Mouse (Mus musculus) limb, embryonic 14.5 days (tissue): ENCODE data around the gene Steap3. TPM values are rescaled to one million over a fixed set of nuclear protein-coding genes. Genes with fewer than 3 reads are reported as not detected.

Experiments
- ATAC-seq: fragments of 200-750 bp; cut with Nextera tagmentation; 2 replicates; pipeline ENCODE4 v1.8.0; 2017; ENCODE audit warnings: low read depth, moderate number of reproducible peaks, moderate TSS enrichment; ENCODE audit not compliant: low FRiP score
- DNase-seq: peaks from one replicate; pipeline ENCODE4 v3.0.0-alpha.2; 2015; ENCODE audit warnings: low spot score
- H3K27ac ChIP-seq: fragments of 300-500 bp; sonication (generic); replicated peaks from 2 replicates; pipeline ENCODE4 v1.5.1; 2014; ENCODE audit warnings: low read depth, mild to moderate bottlenecking, low read length, moderate library complexity, mixed read lengths
- H3K27me3 ChIP-seq: fragments of 300-500 bp; sonication (generic); 2 replicates; pipeline ENCODE4 v1.6.1; 2014; ENCODE audit warnings: low read length, mixed read lengths; ENCODE audit not compliant: control insufficient read depth, insufficient read depth
- H3K36me3 ChIP-seq: fragments of 300-500 bp; sonication (generic); 2 replicates; pipeline ENCODE4 v1.6.1; 2014; ENCODE audit warnings: mild to moderate bottlenecking, low read length, moderate library complexity, mixed read lengths; ENCODE audit not compliant: control insufficient read depth, insufficient read depth
- H3K4me1 ChIP-seq: fragments of 300-500 bp; sonication (generic); 2 replicates; pipeline ENCODE4 v1.6.1; 2014; ENCODE audit warnings: antibody characterized with exemption, low read length, mixed read lengths; ENCODE audit not compliant: control insufficient read depth, insufficient read depth
- H3K4me2 ChIP-seq: fragments of 300-500 bp; sonication (generic); replicated peaks from 2 replicates; pipeline ENCODE4 v1.6.1; 2014; ENCODE audit warnings: low read depth, mild to moderate bottlenecking, low read length, moderate library complexity; ENCODE audit not compliant: severe bottlenecking
- H3K4me3 ChIP-seq: fragments of 300-500 bp; sonication (generic); replicated peaks from 2 replicates; pipeline ENCODE4 v1.5.1; 2014; ENCODE audit warnings: low read length
- H3K9ac ChIP-seq: fragments of 300-500 bp; sonication (generic); 2 replicates; pipeline ENCODE4 v1.6.1; 2014; ENCODE audit warnings: mild to moderate bottlenecking, low read depth, low read length, moderate library complexity; ENCODE audit not compliant: severe bottlenecking
- H3K9me3 ChIP-seq: fragments of 300-500 bp; sonication (generic); 2 replicates; pipeline ENCODE4 v1.6.1; 2016; ENCODE audit warnings: low read length; ENCODE audit not compliant: control insufficient read depth
- POLR2A ChIP-seq: fragments of 200-500 bp; IDR thresholded peaks from 2 replicates; pipeline ENCODE4 v1.8.0; 2012; ENCODE audit warnings: inconsistent platforms, mild to moderate bottlenecking, moderate library complexity, borderline replicate concordance; ENCODE audit not compliant: insufficient read depth, insufficient read length; ENCODE audit errors: extremely low read depth
- WGBS: fragments of 180-500 bp; shearing (Covaris S2); extraction: QIAGEN DNeasy Blood & Tissue Kit; methylation state at CpG from one replicate; pipeline ENCODE4 v1.1.7; 2014; 5-methylcytosine and 5-hydroxymethylcytosine counted together
- polyA plus RNA-seq, 2 experiments: library from polyadenylated mRNA; depleted of rRNA in 1 of 2; stranded (reverse) in 1 of 2; unstranded in 1 of 2; fragments of >200 nt; fragmentation: Nextera tagmentation in 1 of 2; extraction: Ambion mirVana in 1 of 2; gene quantifications; 2 replicates each; pipeline versions ENCODE4 v1.2.1 to v1.2.3; 2012 to 2014

Steap3 gene
- polyA plus RNA-seq, 2 experiments = 8.1 to 9.1 TPM

DNA sequence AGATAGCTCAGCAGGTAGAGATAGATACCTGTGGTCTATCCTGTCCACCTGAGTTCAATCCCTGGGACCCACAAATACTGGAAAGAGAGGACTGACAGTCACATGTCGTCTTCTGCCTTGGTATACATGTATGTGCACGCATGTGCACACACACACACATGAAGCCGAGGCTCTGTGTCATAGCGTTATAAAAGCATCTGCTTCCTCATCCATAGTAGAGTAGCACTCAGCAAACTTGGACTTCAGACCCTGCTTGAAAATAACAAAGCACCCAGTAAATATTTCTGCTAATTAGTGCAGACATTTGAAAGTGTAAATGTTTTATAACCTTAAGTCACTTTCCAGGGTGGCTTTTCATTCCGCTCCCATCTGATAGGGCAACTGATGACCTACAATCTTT is 111.0 kb downstream of the Steap3 start:
- no peak for ATAC-seq

GRCm38 (mm10) chr1:120158474-120159127 is 113.9 kb downstream of the Steap3 start:
- Histone ChIP-seq H3K4me2 (no peak overlapping the region), H3K4me1 (peaks cover 3% of the 10 kb centered on the region; the same call in 1 of the 2 replicates), H3K4me3 (no peak overlapping the region), H3K9ac (no peak overlapping the region), H3K9me3 (0 out of 2 replicates have a peak, but pooled peaks cover 6% of the 10 kb centered on the region), H3K27me3 (no peaks in the 10 kb centered on the region), H3K27ac (no peak overlapping the region), H3K36me3 (no peaks in the 10 kb centered on the region)
- DNase-seq = no peak
- no peak for ATAC-seq
- TF ChIP-seq POLR2A = no peak
- 83% methylated on average over 9 of the region's 9 CpGs for WGBS

More for the DNA sequence above, 111.0 kb downstream of the Steap3 start:
- TF ChIP-seq POLR2A = no peak
- H3K4me1 ChIP-seq = peaks cover 3% of the 10 kb centered on the region; the same call in 1 of the 2 replicates
- 89% methylated on average over 5 of the region's 5 CpGs for WGBS
- 0 out of 2 replicates have a peak, but pooled peaks cover 6% of the 10 kb centered on the region for H3K9me3 ChIP-seq
- DNase-seq = no peak
- H3K4me3 ChIP-seq = no peak overlapping the region
- no peak overlapping the region for H3K27ac ChIP-seq
- H3K9ac ChIP-seq = no peak overlapping the region
- no peak overlapping the region for H3K4me2 ChIP-seq
- no peaks in the 10 kb centered on the region for H3K36me3 ChIP-seq
- no peaks in the 10 kb centered on the region for H3K27me3 ChIP-seq

DNA sequence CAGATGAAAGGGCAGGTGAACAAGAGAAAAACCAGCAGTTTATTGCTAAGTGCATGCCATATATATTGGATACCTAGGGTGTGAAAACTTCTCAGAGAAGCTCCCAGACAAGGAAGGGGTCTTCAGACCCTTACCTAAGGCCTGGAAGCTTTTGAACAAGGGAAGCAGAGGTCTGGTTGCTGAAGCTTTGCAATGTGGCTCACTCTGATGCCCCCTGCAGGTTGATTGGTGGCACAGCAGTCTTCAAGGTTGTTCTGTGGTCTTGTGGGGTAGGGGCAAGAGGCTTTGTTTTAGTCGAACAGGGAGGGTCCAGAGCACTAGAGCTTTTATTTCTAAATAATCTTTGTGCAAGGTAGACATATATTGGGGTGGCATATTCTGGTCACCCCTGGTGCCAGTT is 117.2 kb downstream of the Steap3 start:
- Histone ChIP-seq H3K27ac (no peak overlapping the region), H3K4me2 (no peak overlapping the region), H3K9me3 (no peaks in the 10 kb centered on the region), H3K4me1 (peaks cover 3% of the 10 kb centered on the region; the same call in 1 of the 2 replicates), H3K4me3 (no peak overlapping the region), H3K27me3 (no peaks in the 10 kb centered on the region), H3K36me3 (no peaks in the 10 kb centered on the region), H3K9ac (no peak overlapping the region)
- DNase-seq (no peak), ATAC-seq (no peak)
- 31% methylated on average over 1 of the region's 1 CpGs for WGBS
- TF ChIP-seq POLR2A = no peak

GRCm38 (mm10) chr1:120154232-120154631 is 118.3 kb downstream of the Steap3 start:
- no peaks in the 10 kb centered on the region for H3K4me1 ChIP-seq
- H3K36me3 ChIP-seq = no peaks in the 10 kb centered on the region
- no peak overlapping the region for H3K4me2 ChIP-seq
- no peak for TF ChIP-seq POLR2A
- ATAC-seq (no peak), DNase-seq (peak; percentile 17)
- H3K9ac ChIP-seq = no peak overlapping the region
- no peak overlapping the region for H3K27ac ChIP-seq
- no peaks in the 10 kb centered on the region for H3K27me3 ChIP-seq
- H3K9me3 ChIP-seq = no peaks in the 10 kb centered on the region
- no peak overlapping the region for H3K4me3 ChIP-seq

- no peaks in the 10 kb centered on the region for H3K27me3 ChIP-seq
- no peak for TF ChIP-seq POLR2A
- DNase-seq = no peak
- H3K4me2 ChIP-seq = no peak overlapping the region
- H3K4me3 ChIP-seq = no peak overlapping the region
- ATAC-seq = no peak
- peaks cover 3% of the 10 kb centered on the region; the same call in 1 of the 2 replicates for H3K4me1 ChIP-seq
- H3K9ac ChIP-seq = no peak overlapping the region
- H3K9me3 ChIP-seq = no peaks in the 10 kb centered on the region
- no peak overlapping the region for H3K27ac ChIP-seq
- no peaks in the 10 kb centered on the region for H3K36me3 ChIP-seq
Observed at GRCm38 (mm10) chr1:120146994-120147393, 125.5 kb downstream of the Steap3 start.
